Mouse (Mus musculus) thymus, postnatal 10 days (tissue): ENCODE results near the gene Rimbp2.
"Not testable (repeated sequence)": the region's sequence is repeated elsewhere in the genome, so short reads cannot be mapped to it uniquely, and the experiment has no call there.

ENCODE experiments used
- DNase-seq, 2 experiments: peaks; one replicate each; pipeline ENCODE4 v3.0.0; 2021; ENCODE audit warnings: low spot score in 2 of 2

Gene Rimbp2

GRCm38 (mm10) chr5:128745206-128745605, 208.1 kb downstream of the Rimbp2 start:
- no peak for DNase-seq

GRCm38 (mm10) chr5:128744351-128744750, 208.9 kb downstream of the Rimbp2 start:
- DNase-seq: no peak

GRCm38 (mm10) chr5:128739838-128740171, 213.5 kb downstream of the Rimbp2 start:
- no peak for DNase-seq

- DNase-seq: no peak
These were observed 214.0 kb downstream of the Rimbp2 start for GRCm38 (mm10) chr5:128739168-128739837.

- DNase-seq: no peak
These were observed 217.4 kb downstream of the Rimbp2 start for GRCm38 (mm10) chr5:128735921-128736320.

GRCm38 (mm10) chr5:128733955-128734354, 219.3 kb downstream of the Rimbp2 start:
- DNase-seq: peak in 1 of 2 experiments; percentile 10

GRCm38 (mm10) chr5:128732416-128733014, 220.8 kb downstream of the Rimbp2 start:
- DNase-seq: peak in 1 of 2 experiments; percentile 12

GRCm38 (mm10) chr5:128730634-128731033, 222.7 kb downstream of the Rimbp2 start:
- DNase-seq: peak in 1 of 2 experiments; percentile 9

- DNase-seq: no peak
These were observed 223.9 kb downstream of the Rimbp2 start for GRCm38 (mm10) chr5:128729341-128729740.

- DNase-seq: not testable (repeated sequence)
These were observed 232.8 kb downstream of the Rimbp2 start for GRCm38 (mm10) chr5:128720461-128720860.

GRCm38 (mm10) chr5:128715171-128715570, 238.1 kb downstream of the Rimbp2 start:
- no peak for DNase-seq

GRCm38 (mm10) chr5:128711847-128712246, 241.4 kb downstream of the Rimbp2 start:
- DNase-seq: no peak

- DNase-seq: no peak
These were observed 242.7 kb downstream of the Rimbp2 start for GRCm38 (mm10) chr5:128710596-128710995.

GRCm38 (mm10) chr5:128708929-128709328, 244.4 kb downstream of the Rimbp2 start:
- DNase-seq: no peak
